Mouse (Mus musculus): ENCODE measurements around the gene Ncam1. TPM values are rescaled to one million over a fixed set of nuclear protein-coding genes. Genes with fewer than 3 reads are reported as not detected.

The Ncam1 gene
- total and polyA plus RNA-seq, 3 experiments, result 0.08 TPM; not detected in 2

DNA sequence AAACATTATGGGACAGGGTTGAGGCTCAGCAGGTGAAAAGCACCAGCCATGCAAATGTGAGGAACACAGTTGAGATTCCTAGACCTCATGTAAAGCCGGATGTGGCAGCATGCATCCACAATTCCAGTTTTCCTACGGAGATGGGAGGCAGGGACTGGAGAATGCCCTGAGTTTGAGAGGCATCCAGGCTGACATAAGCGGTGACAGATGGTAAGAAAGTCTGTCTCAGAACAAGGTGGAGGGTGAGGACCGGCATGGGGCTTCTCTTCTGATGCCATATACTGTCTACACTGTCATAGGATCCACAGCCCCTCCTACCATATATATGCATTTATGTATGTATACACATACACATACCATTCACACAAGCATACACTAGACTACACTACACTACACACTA, 221.6 kb downstream of the Ncam1 start:
- H3K79me2 ChIP-seq (replicated peaks; ENCODE audit: control insufficient read depth, extremely low read depth, insufficient read depth, poor library complexity, severe bottlenecking), result no peaks in the 10 kb centered on the region
- H3K4me3 ChIP-seq (replicated peaks in 1 of 3; ENCODE audit: low read depth in 2 of 3, low read length in 2 of 3, poor library complexity in 1 of 3), result no peak overlapping the region
- no peaks in the 10 kb centered on the region for H3K36me3 ChIP-seq (replicated peaks in 1 of 2; ENCODE audit: control insufficient read depth in 1 of 2, insufficient read depth in 1 of 2, low read length in 1 of 2)
- H3K27me3 ChIP-seq (replicated peaks), result no peaks in the 10 kb centered on the region
- in situ Hi-C loops (cut with MboI; ENCODE audit: low pct_ligation_motif_present, low pct_unique_long_range_greater_than_20kb, low sequenced_read_pairs), result no loop called here
- TF ChIP-seq ZNF384 (IDR thresholded peaks at IDR 0.05; ENCODE audit: low read depth, low read length) (no peak), ELF1 (IDR thresholded peaks at IDR 0.05; ENCODE audit: low read depth, low read length) (no peak), SMC3 (IDR thresholded peaks at IDR 0.05; ENCODE audit: low read depth, low read length) (no peak), ETS1 (conservative IDR thresholded peaks at IDR 0.05; ENCODE audit: low read depth, low read length) (no peak), TBP (conservative IDR thresholded peaks at IDR 0.05; ENCODE audit: low read depth, low read length) (no peak), EP300 (IDR thresholded peaks at IDR 0.05; ENCODE audit: low read length) (no peak), ZC3H11A (IDR thresholded peaks at IDR 0.05; ENCODE audit: low read depth, low read length) (no peak), CHD1 (IDR thresholded peaks at IDR 0.05; ENCODE audit: low read depth, low read length) (no peak), RAD21 (IDR thresholded peaks at IDR 0.05; ENCODE audit: low read depth, low read length) (no peak), MAZ (IDR thresholded peaks at IDR 0.05; ENCODE audit: low read depth, low read length) (no peak), MEF2A (IDR thresholded peaks at IDR 0.05; ENCODE audit: borderline replicate concordance, low read depth, low read length) (no peak), TCF12 (IDR thresholded peaks at IDR 0.05; ENCODE audit: low read depth, low read length) (no peak), GABPA (IDR thresholded peaks at IDR 0.05; ENCODE audit: insufficient replicate concordance, low read depth, low read length) (no peak), JUN (IDR thresholded peaks at IDR 0.05; ENCODE audit: insufficient read depth, low read depth, low read length) (no peak), ZMIZ1 (IDR thresholded peaks at IDR 0.05; ENCODE audit: low read depth, low read length) (no peak), CTCF (conservative IDR thresholded peaks at IDR 0.05 in 1 of 2, IDR thresholded peaks at IDR 0.05 in 1 of 2; ENCODE audit: low read depth in 2 of 2, low read length in 2 of 2) (no peak), MAFK (IDR thresholded peaks at IDR 0.05; ENCODE audit: insufficient replicate concordance, low read length) (no peak)
- H3K4me1 ChIP-seq (ENCODE audit: control insufficient read depth in 1 of 2, insufficient read depth in 2 of 2), result peaks cover 11 to 17% of the 10 kb centered on the region in 2 experiments
- no peak overlapping the region for H3K4me2 ChIP-seq (ENCODE audit: insufficient read depth, low read depth, poor library complexity, severe bottlenecking)
- H3K27ac ChIP-seq (ENCODE audit: insufficient read depth, low read depth), result no peak overlapping the region
- dilution Hi-C loops (cut with MboI; ENCODE audit: extremely low pct_ligation_motif_present, extremely low pct_unique_long_range_greater_than_20kb, low sequenced_read_pairs), result no loop called here
- no peaks in the 10 kb centered on the region for H3K9me3 ChIP-seq (replicated peaks; ENCODE audit: low read length)
- H3K9ac ChIP-seq (ENCODE audit: insufficient read depth, low read depth), result no peak overlapping the region
- DNase-seq (ENCODE audit: extremely low read depth), result no peak

DNA sequence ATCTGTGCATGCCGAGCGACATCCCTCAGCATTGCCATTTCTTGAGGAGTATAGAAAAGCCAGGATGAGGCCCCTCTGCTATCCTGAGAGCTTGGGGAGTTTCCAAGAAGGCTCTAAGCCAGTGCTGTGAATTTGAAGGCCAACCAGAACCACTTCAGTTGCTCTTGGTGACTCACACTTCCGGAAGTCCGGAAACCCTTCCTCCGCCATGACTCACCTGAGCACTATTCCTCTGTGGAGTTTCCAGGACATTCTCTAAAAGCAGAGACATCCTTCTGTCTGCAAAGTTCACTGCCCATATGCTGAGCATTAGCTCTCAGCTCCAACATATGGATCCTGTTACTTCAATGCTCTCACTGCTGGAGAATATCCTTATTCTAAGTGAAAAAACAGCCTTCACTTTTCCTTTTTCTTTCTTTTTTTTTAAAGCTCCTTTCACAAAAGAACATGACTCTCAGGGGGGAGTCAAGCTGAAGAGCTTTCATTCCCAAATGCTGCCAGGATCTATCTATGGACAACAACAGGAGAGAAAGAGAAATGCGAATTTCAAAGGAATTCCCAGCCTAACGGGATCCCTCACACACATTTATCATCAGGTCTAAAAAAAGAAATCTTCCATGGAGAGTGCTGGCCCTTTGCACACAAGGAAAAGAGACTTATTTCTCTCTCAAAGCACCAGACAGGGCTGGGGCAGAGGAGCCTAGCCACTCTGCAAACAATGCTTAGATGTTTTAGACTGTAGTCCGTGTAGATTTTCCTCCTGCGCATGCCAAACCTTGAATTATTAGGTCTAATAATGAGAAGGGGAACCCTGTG, 226.8 kb downstream of the Ncam1 start:
- dilution Hi-C loops (cut with MboI; ENCODE audit: extremely low pct_ligation_motif_present, extremely low pct_unique_long_range_greater_than_20kb, low sequenced_read_pairs), result no loop called here
- H3K9me3 ChIP-seq (replicated peaks; ENCODE audit: low read length), result no peaks in the 10 kb centered on the region
- H3K36me3 ChIP-seq (replicated peaks in 1 of 2; ENCODE audit: control insufficient read depth in 1 of 2, insufficient read depth in 1 of 2, low read length in 1 of 2), result no peaks in the 10 kb centered on the region
- no peak for DNase-seq (ENCODE audit: extremely low read depth)
- H3K4me2 ChIP-seq (ENCODE audit: insufficient read depth, low read depth, poor library complexity, severe bottlenecking), result no peak overlapping the region
- in situ Hi-C loops (cut with MboI; ENCODE audit: low pct_ligation_motif_present, low pct_unique_long_range_greater_than_20kb, low sequenced_read_pairs), result no loop called here
- no peaks in the 10 kb centered on the region for H3K27me3 ChIP-seq (replicated peaks)
- H3K27ac ChIP-seq (ENCODE audit: insufficient read depth, low read depth), result no peak overlapping the region
- no peak for TF ChIP-seq CHD2 (IDR thresholded peaks at IDR 0.05; ENCODE audit: low read length)
- no peak for TF ChIP-seq NRF1 (IDR thresholded peaks at IDR 0.05; ENCODE audit: low read depth, low read length)
- TF ChIP-seq ZMIZ1 (IDR thresholded peaks at IDR 0.05; ENCODE audit: low read depth, low read length), result no peak
- TF ChIP-seq RAD21 (IDR thresholded peaks at IDR 0.05; ENCODE audit: low read depth, low read length), result no peak
- TF ChIP-seq ELF1 (IDR thresholded peaks at IDR 0.05; ENCODE audit: low read depth, low read length), result no peak
- TF ChIP-seq TBP (conservative IDR thresholded peaks at IDR 0.05; ENCODE audit: low read depth, low read length), result no peak
- H3K4me3 ChIP-seq (replicated peaks in 1 of 3; ENCODE audit: low read depth in 2 of 3, low read length in 2 of 3, poor library complexity in 1 of 3), result no peak overlapping the region
- no peak overlapping the region for H3K9ac ChIP-seq (ENCODE audit: insufficient read depth, low read depth)
- peaks cover 0 to 5% of the 10 kb centered on the region in 2 experiments; a peak in 1 of 4 replicates for H3K4me1 ChIP-seq (ENCODE audit: control insufficient read depth in 1 of 2, insufficient read depth in 2 of 2)
- no peaks in the 10 kb centered on the region for H3K79me2 ChIP-seq (replicated peaks; ENCODE audit: control insufficient read depth, extremely low read depth, insufficient read depth, poor library complexity, severe bottlenecking)
